Mouse (Mus musculus): Measurements from ENCODE around the gene Nrbf2. TPM values are rescaled to one million over a fixed set of nuclear protein-coding genes. Genes with fewer than 3 reads are reported as not detected.

The Nrbf2 gene
- polyA plus RNA-seq (2017; shearing (Covaris generic)): 73.8 TPM

GRCm38 (mm10) chr10:67285176-67285814, at the start of gene Nrbf2:
Gene Nrbf2 (minus strand): TSS chr10:67285305.

Other genes with a start within 250 kb of the Nrbf2 start
- 48.6 TPM for gene Jmjd1c, start 189.2 kb downstream of the Nrbf2 start, polyA plus RNA-seq (2017; shearing (Covaris generic))
- gene Reep3, start 188.4 kb downstream of the Nrbf2 start, polyA plus RNA-seq (2017; shearing (Covaris generic)): 19.1 TPM